In the genomic region with DNA sequence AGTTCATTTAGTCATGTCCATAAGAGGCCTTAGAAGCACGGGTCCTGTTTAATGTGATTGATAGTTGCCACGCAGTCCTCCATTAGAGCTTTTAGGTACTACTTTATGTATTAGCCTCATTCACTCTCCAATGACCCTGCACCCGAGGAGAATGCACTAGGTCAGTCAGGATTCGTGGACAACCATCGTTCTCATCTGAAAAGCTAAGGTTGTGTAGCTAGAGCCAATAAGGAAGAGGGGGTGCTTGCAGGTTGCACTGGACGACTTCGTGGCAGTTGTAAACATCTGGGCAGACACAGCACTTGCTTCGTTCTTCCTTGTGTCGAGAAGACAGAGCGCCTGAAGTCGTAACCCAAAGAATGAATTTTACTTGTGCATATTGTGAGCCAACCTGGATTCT, we compare ENCODE assay signal across 8 mouse cellular contexts. TPM values are rescaled to one million over a fixed set of nuclear protein-coding genes. Genes with fewer than 3 reads are reported as not detected.
DNase-seq lines count a peak whose midpoint lies in the region; ATAC-seq and TF ChIP-seq lines count a peak whose summit lies in the region.

No protein-coding gene starts in this region.

- H3K27ac ChIP-seq in embryonic fibroblast, embryonic 13.5 days (ENCODE audit: insufficient read depth, low read length), result peak overlapping the region; percentile 46
- H3K27ac ChIP-seq in intestine, embryonic 16.5 days (ENCODE audit: low read length), result peak overlapping the region; percentile 91
- H3K27ac ChIP-seq in midbrain, embryonic 15.5 days, result peak overlapping the region; percentile 96

- H3K4me2 ChIP-seq in intestine, embryonic 16.5 days (ENCODE audit: low read depth, low read length), result peak overlapping the region; percentile 91
- peak overlapping the region; percentile 80 for H3K4me2 ChIP-seq in midbrain, embryonic 15.5 days

- peak; percentile 11 to 47 for DNase-seq in cerebellum, postnatal 36 days
- DNase-seq in cerebellum, postnatal 14 days, result no peak
- DNase-seq in A20 (ENCODE audit: low read depth, low spot score), result peak; percentile 82
- no peak for DNase-seq in left cerebral cortex, adult 18-20 months (ENCODE audit: low spot score in 2 of 2)
- DNase-seq in left cerebral cortex, postnatal 4 days, result no peak

- 0 out of 2 replicates have a peak, but pooled peaks have one; percentile 6 for ATAC-seq in intestine, embryonic 16.5 days
- ATAC-seq in midbrain, embryonic 15.5 days (replicated peaks), result peak; percentile 25; the same call in 1 of the 2 replicates

- H3K9ac ChIP-seq in intestine, embryonic 16.5 days (ENCODE audit: low read depth, low read length), result peak overlapping the region; percentile 95
- peak overlapping the region; percentile 95 for H3K9ac ChIP-seq in midbrain, embryonic 15.5 days

- peak overlapping the region; percentile 96 for H3K4me3 ChIP-seq in embryonic fibroblast, embryonic 13.5 days (ENCODE audit: insufficient read depth, low read length)
- peak overlapping the region; percentile 96 for H3K4me3 ChIP-seq in intestine, embryonic 16.5 days (ENCODE audit: low read length)
- H3K4me3 ChIP-seq in midbrain, embryonic 15.5 days, result peak overlapping the region; percentile 99

- no peaks in the 10 kb centered on the region for H3K36me3 ChIP-seq in intestine, embryonic 16.5 days (ENCODE audit: control insufficient read depth, insufficient read depth, low read length)
- no peaks in the 10 kb centered on the region for H3K36me3 ChIP-seq in midbrain, embryonic 15.5 days (replicated peaks)

- H3K9me3 ChIP-seq in intestine, embryonic 16.5 days (ENCODE audit: control insufficient read depth, low read length), result no peaks in the 10 kb centered on the region
- H3K9me3 ChIP-seq in midbrain, embryonic 15.5 days, result no peaks in the 10 kb centered on the region

- peak; percentile 44 for TF ChIP-seq POLR2A in embryonic fibroblast, embryonic 13.5 days (IDR thresholded peaks at IDR 0.05; ENCODE audit: low read depth, low read length)

- no peaks in the 10 kb centered on the region for H3K27me3 ChIP-seq in intestine, embryonic 16.5 days (replicated peaks; ENCODE audit: control insufficient read depth, insufficient read depth, low read length)
- H3K27me3 ChIP-seq in midbrain, embryonic 15.5 days (replicated peaks), result no peaks in the 10 kb centered on the region

- no peak for TF ChIP-seq CTCF in embryonic fibroblast, embryonic 13.5 days (IDR thresholded peaks at IDR 0.05; ENCODE audit: borderline replicate concordance, insufficient read depth, low read length)

- intact Hi-C loops in left cerebral cortex, postnatal 4 days (cut with DNase I), result no loop called here

- peaks cover 8% of the 10 kb centered on the region for H3K4me1 ChIP-seq in embryonic fibroblast, embryonic 13.5 days (ENCODE audit: control insufficient read depth, insufficient read depth, low read length)
- peaks cover 25% of the 10 kb centered on the region; the same call in 1 of the 2 replicates for H3K4me1 ChIP-seq in intestine, embryonic 16.5 days (ENCODE audit: control insufficient read depth, insufficient read depth, low read length)
- H3K4me1 ChIP-seq in midbrain, embryonic 15.5 days, result peaks cover 49% of the 10 kb centered on the region

- WGBS in intestine, embryonic 16.5 days, result under 1% methylated on average over 11 of the region's 11 CpGs
- under 1% methylated on average over 11 of the region's 11 CpGs for WGBS in midbrain, embryonic 15.5 days

RNA-seq across cellular contexts. Expression of a gene that starts 0.7 kb away (rescaled TPM):
- polyA plus RNA-seq in embryonic fibroblast, embryonic 13.5 days (2011; ENCODE audit: insufficient read length, low read depth, missing spikeins), result 85.8 and 104 TPM in 2 replicates
- 12.7 and 16.7 TPM in 2 replicates for polyA plus RNA-seq in intestine, embryonic 16.5 days (2015; fragmentation: Nextera tagmentation; extraction: Ambion mirVana)
- polyA plus RNA-seq in midbrain, embryonic 15.5 days (2015; fragmentation: Nextera tagmentation; extraction: Ambion mirVana), result 31.1 and 34.7 TPM in 2 replicates
- 10 to 100 TPM; 31.2 to 33.8 TPM for total RNA-seq in left cerebral cortex, adult 18-20 months (2021)
- total RNA-seq in left cerebral cortex, postnatal 4 days (2021), result 10 to 100 TPM; 42.5 to 42.9 TPM

RNA-seq across cellular contexts. Expression of a gene that starts 1.5 kb away (rescaled TPM):
- 50.0 and 58.0 TPM in 2 replicates for polyA plus RNA-seq in embryonic fibroblast, embryonic 13.5 days (2011; ENCODE audit: insufficient read length, low read depth, missing spikeins)
- 27.1 and 29.9 TPM in 2 replicates for polyA plus RNA-seq in intestine, embryonic 16.5 days (2015; fragmentation: Nextera tagmentation; extraction: Ambion mirVana)
- polyA plus RNA-seq in midbrain, embryonic 15.5 days (2015; fragmentation: Nextera tagmentation; extraction: Ambion mirVana), result 51.6 and 52.9 TPM in 2 replicates
- total RNA-seq in left cerebral cortex, adult 18-20 months (2021), result 10 to 100 TPM; 39.2 to 49.6 TPM
- 10 to 100 TPM; 58.3 to 59.1 TPM for total RNA-seq in left cerebral cortex, postnatal 4 days (2021)

RNA-seq across cellular contexts. Expression of a gene that starts 49.5 kb away (rescaled TPM):
- 24.2 and 31.2 TPM in 2 replicates for polyA plus RNA-seq in embryonic fibroblast, embryonic 13.5 days (2011; ENCODE audit: insufficient read length, low read depth, missing spikeins)
- polyA plus RNA-seq in intestine, embryonic 16.5 days (2015; fragmentation: Nextera tagmentation; extraction: Ambion mirVana), result 51.5 and 54.7 TPM in 2 replicates
- 270 and 271 TPM in 2 replicates for polyA plus RNA-seq in midbrain, embryonic 15.5 days (2015; fragmentation: Nextera tagmentation; extraction: Ambion mirVana)
- total RNA-seq in left cerebral cortex, adult 18-20 months (2021), result 100 to 1,000 TPM; 160 to 161 TPM
- 100 to 1,000 TPM; 166 to 169 TPM for total RNA-seq in left cerebral cortex, postnatal 4 days (2021)

Comparison
In these comparisons a context has a peak if more than half of its experiments do, and no peak if none do; other contexts are left out.
1. DNase-seq: peak in cerebellum, postnatal 36 days (2 of 2) and A20 (single experiment); none in cerebellum, postnatal 14 days (0 of 2), left cerebral cortex, adult 18-20 months (0 of 2) and left cerebral cortex, postnatal 4 days (single experiment).
2. H3K27ac ChIP-seq: peak in every context shown above with its lines; median percentile 96 in midbrain, embryonic 15.5 days; 91 in intestine, embryonic 16.5 days; 46 in embryonic fibroblast, embryonic 13.5 days.
3. Peak in every context shown above with its lines, with median percentiles within 50 percentile points of each other: H3K4me3 ChIP-seq.